Mouse (Mus musculus) lung, embryonic 16.5 days (tissue): Measurements from ENCODE around the gene Arpp21. TPM values are rescaled to one million over a fixed set of nuclear protein-coding genes. Genes with fewer than 3 reads are reported as not detected.
A peak's percentile ranks its signal among the peaks of the same experiment; 100 is the strongest.

Experiments
- ATAC-seq: fragments of 200-750 bp; cut with Nextera tagmentation; 2 replicates; pipeline ENCODE4 v1.8.0; 2017; ENCODE audit warnings: low read depth, mild to moderate bottlenecking, moderate library complexity
- H3K27ac ChIP-seq: fragments of 300-500 bp; sonication (generic); 2 replicates; pipeline ENCODE4 v1.5.1; 2014; ENCODE audit warnings: mild to moderate bottlenecking, control low read depth, low read length
- H3K27me3 ChIP-seq: fragments of 300-500 bp; sonication (generic); 2 replicates; pipeline ENCODE4 v1.6.1; 2014; ENCODE audit warnings: low read depth, low read length, mixed read lengths; ENCODE audit not compliant: control insufficient read depth, insufficient read depth
- H3K36me3 ChIP-seq: fragments of 300-500 bp; sonication (generic); 2 replicates; pipeline ENCODE4 v1.6.1; 2014; ENCODE audit warnings: low read length; ENCODE audit not compliant: control insufficient read depth, insufficient read depth
- H3K4me1 ChIP-seq: fragments of 300-500 bp; sonication (generic); replicated peaks from 2 replicates; pipeline ENCODE4 v1.6.1; 2014; ENCODE audit warnings: low read length, mixed read lengths; ENCODE audit not compliant: control insufficient read depth, insufficient read depth
- H3K4me2 ChIP-seq: fragments of 300-500 bp; sonication (generic); 2 replicates; pipeline ENCODE4 v1.6.1; 2014; ENCODE audit warnings: low read depth, low read length, control low read depth
- H3K4me3 ChIP-seq: fragments of 300-500 bp; sonication (generic); 2 replicates; pipeline ENCODE4 v1.5.1; 2014; ENCODE audit warnings: mild to moderate bottlenecking, low read length, control low read depth
- H3K9ac ChIP-seq: fragments of 300-500 bp; sonication (generic); 2 replicates; pipeline ENCODE4 v1.6.1; 2014; ENCODE audit warnings: low read length, control low read depth
- H3K9me3 ChIP-seq: fragments of 300-500 bp; sonication (generic); 2 replicates; pipeline ENCODE4 v1.6.1; 2016; ENCODE audit warnings: low read length; ENCODE audit not compliant: control insufficient read depth
- WGBS: fragments of 180-500 bp; shearing (Covaris S2); extraction: QIAGEN DNeasy Blood & Tissue Kit; methylation state at CpG from one replicate; pipeline ENCODE4 v1.1.7; 2014; 5-methylcytosine and 5-hydroxymethylcytosine counted together
- polyA plus RNA-seq: library from polyadenylated mRNA; unstranded; fragments of >200 nt; fragmentation: Nextera tagmentation; extraction: Ambion mirVana; gene quantifications from 2 replicates; pipeline ENCODE4 v1.2.1, GENCODE M21; 2015

Arpp21 gene
- polyA plus RNA-seq, 1 experiment from 2014 or later = 2.2 TPM

DNA sequence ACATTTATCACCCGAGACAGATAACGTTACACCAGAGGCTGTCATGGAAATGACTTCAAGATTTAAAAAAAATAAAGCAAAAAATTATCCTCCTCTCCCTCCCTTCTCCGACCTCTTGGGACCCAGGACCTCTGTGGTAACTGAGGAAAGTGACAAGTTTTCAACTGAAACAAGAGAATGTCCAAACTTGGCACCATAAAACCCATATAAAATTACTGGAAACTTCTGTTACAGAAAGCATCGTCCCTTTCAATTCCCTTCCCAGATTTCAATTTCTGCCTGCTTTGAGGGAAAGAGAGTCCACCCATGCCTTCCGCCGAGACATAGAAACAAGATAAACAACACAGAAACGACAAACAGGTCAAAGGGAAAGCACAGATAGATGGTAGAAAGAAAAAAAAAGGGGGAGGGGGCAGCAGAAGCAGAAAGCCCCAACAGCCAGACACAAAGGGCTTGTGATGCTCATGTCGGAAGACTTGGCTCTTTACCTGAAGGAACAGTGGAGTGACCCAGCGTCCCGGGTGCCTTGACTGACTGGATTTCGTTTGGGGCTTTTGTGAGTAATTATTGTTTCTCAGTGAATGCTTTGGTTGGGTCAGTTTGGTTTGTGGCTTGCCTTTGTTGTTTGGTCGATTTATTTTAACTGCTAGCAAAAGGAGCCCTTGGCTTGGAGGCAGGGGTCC lies 1.8 kb downstream of the Arpp21 start:
- Histone ChIP-seq H3K27me3 (peaks cover 36% of the 10 kb centered on the region), H3K9me3 (no peaks in the 10 kb centered on the region), H3K9ac (no peak overlapping the region), H3K36me3 (no peaks in the 10 kb centered on the region), H3K4me2 (peak overlapping the region; percentile 52), H3K27ac (no peak overlapping the region), H3K4me3 (peak overlapping the region; percentile 37; the same call in 1 of the 2 replicates), H3K4me1 (no peaks in the 10 kb centered on the region; the same call in 1 of the 2 replicates)
- ATAC-seq = no peak
- 12% methylated on average over 12 of the region's 12 CpGs for WGBS

- Histone ChIP-seq H3K9me3 (no peaks in the 10 kb centered on the region), H3K27ac (no peak overlapping the region), H3K4me3 (no peak overlapping the region), H3K4me2 (no peak overlapping the region), H3K4me1 (no peaks in the 10 kb centered on the region; the same call in 1 of the 2 replicates), H3K27me3 (peaks cover 36% of the 10 kb centered on the region), H3K9ac (no peak overlapping the region), H3K36me3 (no peaks in the 10 kb centered on the region)
- WGBS = 57% methylated on average over 6 of the region's 6 CpGs
- no peak for ATAC-seq
These were observed 2.4 kb downstream of the Arpp21 start for GRCm38 (mm10) chr9:112233378-112233777.

- H3K9me3 ChIP-seq = no peaks in the 10 kb centered on the region
- no peak overlapping the region for H3K27ac ChIP-seq
- H3K36me3 ChIP-seq = no peaks in the 10 kb centered on the region
- H3K27me3 ChIP-seq = peaks cover 36% of the 10 kb centered on the region
- no peak overlapping the region for H3K4me2 ChIP-seq
- no peak for ATAC-seq
- no peaks in the 10 kb centered on the region; the same call in 1 of the 2 replicates for H3K4me1 ChIP-seq
- no peak overlapping the region for H3K4me3 ChIP-seq
- no peak overlapping the region for H3K9ac ChIP-seq
- 65% methylated on average over 8 of the region's 8 CpGs for WGBS
These were observed 3.7 kb downstream of the Arpp21 start for GRCm38 (mm10) chr9:112231935-112232575.

DNA sequence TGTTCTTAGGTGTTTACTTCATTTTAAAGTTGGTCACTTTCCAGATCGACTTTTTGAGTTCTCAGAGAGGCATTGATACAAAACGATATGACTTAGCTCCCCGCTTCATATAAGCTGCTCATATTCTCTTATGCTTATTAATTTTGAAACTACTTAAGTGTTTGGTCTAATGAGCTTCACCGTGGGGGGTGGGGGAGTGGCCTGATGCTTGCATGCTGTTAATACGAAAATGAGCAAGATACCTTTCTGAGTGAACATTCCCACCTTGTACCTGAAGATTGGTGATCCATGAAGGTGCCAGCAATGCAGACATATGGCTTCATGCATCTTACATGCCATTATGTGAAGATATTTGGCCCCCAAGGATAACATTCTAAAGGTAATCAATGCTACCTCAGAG lies 4.4 kb downstream of the Arpp21 start:
- H3K4me2 ChIP-seq = no peak overlapping the region
- no peak overlapping the region for H3K9ac ChIP-seq
- H3K27ac ChIP-seq = no peak overlapping the region
- H3K4me1 ChIP-seq = no peaks in the 10 kb centered on the region; the same call in 1 of the 2 replicates
- H3K36me3 ChIP-seq = no peaks in the 10 kb centered on the region
- no peak for ATAC-seq
- peaks cover 33% of the 10 kb centered on the region for H3K27me3 ChIP-seq
- no peaks in the 10 kb centered on the region for H3K9me3 ChIP-seq
- WGBS = 72% methylated on average over 5 of the region's 5 CpGs
- H3K4me3 ChIP-seq = no peak overlapping the region

GRCm38 (mm10) chr9:112230716-112231361 lies 4.9 kb downstream of the Arpp21 start:
- Histone ChIP-seq H3K4me3 (no peak overlapping the region), H3K36me3 (no peaks in the 10 kb centered on the region), H3K9me3 (no peaks in the 10 kb centered on the region), H3K27me3 (peaks cover 29% of the 10 kb centered on the region), H3K4me1 (no peaks in the 10 kb centered on the region; the same call in 1 of the 2 replicates), H3K27ac (no peak overlapping the region), H3K9ac (no peak overlapping the region), H3K4me2 (no peak overlapping the region)
- ATAC-seq = no peak
- WGBS = 62% methylated on average over 4 of the region's 4 CpGs

DNA sequence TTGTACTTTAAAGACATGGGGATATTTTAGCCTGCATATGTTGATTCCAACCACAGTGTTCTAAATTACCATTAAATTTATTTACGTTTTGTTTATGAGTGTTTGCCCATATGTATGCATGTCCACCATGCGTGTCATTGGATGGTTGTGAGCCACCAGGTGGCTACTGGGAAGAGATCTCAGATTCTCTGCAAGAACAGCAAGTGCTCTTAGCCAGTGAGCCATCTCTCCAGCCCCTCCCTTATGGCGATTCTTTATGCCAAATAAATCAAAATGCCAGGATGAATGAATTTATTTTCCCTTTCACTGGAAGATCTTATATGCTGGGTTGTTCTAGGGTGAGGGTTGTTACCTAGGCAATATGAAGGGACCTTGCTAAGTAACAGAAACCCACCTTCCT lies 7.3 kb downstream of the Arpp21 start:
- Histone ChIP-seq H3K4me2 (no peak overlapping the region), H3K9me3 (no peaks in the 10 kb centered on the region), H3K9ac (no peak overlapping the region), H3K4me3 (no peak overlapping the region), H3K4me1 (no peaks in the 10 kb centered on the region), H3K27ac (no peak overlapping the region), H3K27me3 (peaks cover 6% of the 10 kb centered on the region), H3K36me3 (no peaks in the 10 kb centered on the region)
- no peak for ATAC-seq
- 80% methylated on average over 3 of the region's 3 CpGs for WGBS

DNA sequence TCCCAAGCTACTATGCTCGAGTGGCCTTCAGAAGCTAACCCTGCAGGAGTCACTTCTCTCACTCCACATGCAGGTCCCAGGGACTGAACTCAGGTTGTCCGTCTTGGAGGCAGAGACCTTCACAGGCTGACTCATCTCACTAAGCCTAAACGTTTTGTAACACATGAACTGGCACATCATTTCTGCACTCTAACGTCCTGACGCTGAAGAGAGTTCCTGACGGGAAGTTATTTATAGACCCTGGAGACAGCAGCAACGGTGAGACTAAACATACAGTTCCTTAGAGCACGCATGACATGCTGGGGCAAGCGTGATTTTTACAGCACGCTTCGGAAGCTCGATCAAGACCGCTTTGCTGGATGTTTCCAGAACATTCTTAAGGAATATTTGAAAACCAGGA lies 8.6 kb downstream of the Arpp21 start:
- H3K4me3 ChIP-seq = no peak overlapping the region
- WGBS = 37% methylated on average over 13 of the region's 13 CpGs
- H3K27me3 ChIP-seq = no peaks in the 10 kb centered on the region; the same call in 1 of the 2 replicates
- no peaks in the 10 kb centered on the region for H3K9me3 ChIP-seq
- H3K4me1 ChIP-seq = no peaks in the 10 kb centered on the region
- no peak overlapping the region for H3K27ac ChIP-seq
- H3K36me3 ChIP-seq = no peaks in the 10 kb centered on the region
- H3K9ac ChIP-seq = no peak overlapping the region
- no peak for ATAC-seq
- no peak overlapping the region for H3K4me2 ChIP-seq

DNA sequence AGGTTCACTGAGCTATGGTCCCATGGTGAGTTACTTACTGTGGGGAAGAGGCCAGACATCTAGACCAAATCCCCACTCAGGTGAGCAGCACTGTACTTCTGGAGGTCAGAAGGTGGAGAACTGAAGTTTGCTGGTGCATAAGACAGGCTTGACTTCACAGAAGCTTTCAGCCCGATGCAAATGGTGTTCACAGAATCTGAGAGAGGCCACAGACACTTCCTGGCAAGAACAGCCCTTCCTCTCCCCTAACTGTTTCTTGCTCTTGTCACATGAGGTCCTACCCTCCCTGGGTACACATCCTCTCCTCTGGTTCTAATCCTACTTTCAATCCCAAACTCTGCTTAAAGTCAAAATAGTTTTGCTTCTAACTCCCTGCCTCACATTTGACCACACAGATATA lies 9.2 kb downstream of the Arpp21 start:
- Histone ChIP-seq H3K27ac (no peak overlapping the region), H3K4me3 (no peak overlapping the region), H3K4me2 (no peak overlapping the region), H3K36me3 (no peaks in the 10 kb centered on the region), H3K4me1 (no peaks in the 10 kb centered on the region), H3K27me3 (no peaks in the 10 kb centered on the region), H3K9me3 (no peaks in the 10 kb centered on the region), H3K9ac (no peak overlapping the region)
- no peak for ATAC-seq
- 33% methylated on average over 1 of the region's 1 CpGs for WGBS

DNA sequence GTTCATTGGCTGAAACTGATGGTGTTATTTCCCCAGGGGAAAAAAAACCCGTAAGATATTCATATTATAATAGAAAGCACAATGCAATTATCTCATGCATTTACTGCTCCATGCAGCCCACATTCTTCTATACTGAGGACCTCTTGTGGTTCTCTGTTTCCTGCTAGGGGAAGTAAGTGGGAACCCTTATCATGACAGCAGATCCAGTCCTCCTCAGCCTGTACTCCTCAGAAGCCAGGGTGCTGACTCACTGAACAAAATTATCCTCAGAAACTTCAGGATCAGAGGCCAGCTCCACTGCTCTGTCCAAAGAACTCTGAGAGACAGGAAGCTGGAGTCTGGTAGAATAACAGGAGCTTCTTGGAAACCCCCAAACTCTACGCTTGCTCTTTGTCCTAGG lies 10.7 kb downstream of the Arpp21 start:
- Histone ChIP-seq H3K4me1 (no peaks in the 10 kb centered on the region), H3K4me2 (no peak overlapping the region), H3K4me3 (no peak overlapping the region), H3K9ac (no peak overlapping the region), H3K27me3 (no peaks in the 10 kb centered on the region), H3K27ac (no peak overlapping the region), H3K9me3 (no peaks in the 10 kb centered on the region), H3K36me3 (no peaks in the 10 kb centered on the region)
- ATAC-seq = no peak
- WGBS = 72% methylated on average over 2 of the region's 2 CpGs
